Mouse (Mus musculus): ENCODE measurements at regions not wholly inside any gene's neighbourhood (a gene's known extent, or its start where the extent isn't known, plus 50 kb on each side); places are given as distances from the start of the nearest gene placed in this dataset.

GRCm38 (mm10) chr13:91368664-91369063, 91.4 kb upstream of the Ssbp2 start:
- no peak for TF ChIP-seq CTCF (IDR thresholded peaks at IDR 0.05; ENCODE audit: low read depth)
- no peak for TF ChIP-seq EP300 (IDR thresholded peaks at IDR 0.05; ENCODE audit: low read depth)

Data from liver, embryonic 14.5 days (tissue).